Mouse (Mus musculus): Measurements from ENCODE around the gene Tbc1d22a.

DNA sequence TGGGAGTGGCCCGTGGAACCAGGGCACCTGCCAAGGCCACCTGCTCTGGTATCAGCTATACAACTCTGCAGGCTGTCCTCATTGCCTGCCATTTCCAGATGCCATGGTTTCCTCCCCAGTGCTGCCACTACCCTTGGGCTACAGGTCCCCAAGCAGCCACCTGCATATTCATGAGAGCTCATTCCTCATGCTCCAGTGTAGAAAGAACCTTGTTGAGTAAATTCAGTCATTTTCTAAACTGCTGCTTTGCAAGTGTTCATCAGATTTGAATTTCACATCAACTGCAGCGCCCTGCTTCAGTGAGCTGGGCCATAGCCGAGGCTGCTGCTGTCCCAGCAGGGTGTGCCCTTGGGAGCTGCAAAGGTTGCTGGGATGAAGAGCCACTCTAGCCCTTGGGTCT, 174.3 kb downstream of the Tbc1d22a start:
- TF ChIP-seq CTCF (IDR thresholded peaks at IDR 0.05; ENCODE audit: extremely low read depth, insufficient read depth, insufficient read length, insufficient replicate concordance): no peak
- no peak for TF ChIP-seq POLR2A (IDR thresholded peaks at IDR 0.05; ENCODE audit: low read depth, low read length)

Measured in spleen, adult 2 months (tissue).